Mouse (Mus musculus): ENCODE results near the gene Igsf10.
"Not testable (repeated sequence)": the region's sequence is repeated elsewhere in the genome, so short reads cannot be mapped to it uniquely, and the experiment has no call there.

Gene Igsf10

DNA sequence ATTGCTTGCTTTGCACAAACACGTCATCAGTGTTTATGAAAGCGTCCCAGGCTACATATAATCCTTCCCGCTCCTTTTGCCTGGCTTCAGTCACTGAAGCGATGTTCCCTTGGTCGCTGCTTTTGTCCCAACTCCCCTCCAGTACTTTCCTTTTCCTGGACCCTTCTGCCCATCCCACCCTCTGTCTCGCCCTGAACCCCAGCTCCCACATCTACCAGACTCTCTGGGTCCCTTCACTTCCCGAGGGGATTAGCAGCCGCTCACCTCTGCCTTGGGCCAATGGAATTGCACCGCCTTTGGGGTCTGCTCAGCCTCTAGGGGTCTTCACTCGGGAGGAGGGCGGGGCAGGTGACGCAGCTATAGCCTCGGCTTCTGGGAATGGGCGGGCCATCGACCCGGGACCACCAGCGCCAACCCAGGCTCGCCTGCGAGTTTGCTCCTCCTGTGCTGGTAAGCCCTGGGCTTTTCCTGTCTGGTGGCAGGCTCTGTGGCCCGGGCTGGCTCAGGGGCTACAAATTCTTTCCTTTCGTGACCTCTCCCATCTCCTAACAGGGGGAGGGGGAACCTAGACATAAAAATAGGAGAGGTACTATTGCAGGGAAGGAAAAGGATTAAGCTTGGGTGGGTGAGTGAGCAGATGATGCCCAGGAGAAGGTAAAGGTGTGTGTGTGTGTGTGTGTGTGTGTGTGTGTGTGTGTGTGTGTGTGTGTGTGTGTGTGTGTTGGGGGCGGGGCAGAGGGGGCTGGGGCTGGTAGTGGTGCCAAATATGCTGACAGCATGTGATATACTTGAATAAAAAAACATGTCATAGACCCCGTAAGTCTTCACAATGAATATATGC, at the start of gene Igsf10:
TSS of gene Igsf10 (minus strand) at position 330 of the 841 bp plus-strand sequence.
- peak; percentile 41 for DNase-seq

DNA sequence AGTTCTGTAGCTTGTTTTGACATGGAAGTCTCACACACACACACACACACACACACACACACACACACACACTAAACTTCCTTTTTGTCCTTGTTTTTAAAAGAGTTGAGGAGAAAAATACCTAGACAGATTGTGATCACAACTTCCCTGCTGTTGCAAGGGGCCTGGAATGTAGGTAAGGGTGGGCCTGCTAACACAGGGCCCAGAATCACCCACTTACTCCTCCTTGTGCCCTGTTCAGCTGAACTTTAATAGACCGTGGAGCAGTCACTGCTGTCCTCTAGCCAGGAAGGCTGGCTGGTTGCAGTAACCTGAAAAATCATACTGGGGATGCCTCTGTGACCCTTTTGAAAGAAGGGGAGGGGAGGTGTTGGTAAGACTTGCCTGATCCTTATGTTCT, 41.4 kb upstream of the Igsf10 start:
- no peak for DNase-seq

DNA sequence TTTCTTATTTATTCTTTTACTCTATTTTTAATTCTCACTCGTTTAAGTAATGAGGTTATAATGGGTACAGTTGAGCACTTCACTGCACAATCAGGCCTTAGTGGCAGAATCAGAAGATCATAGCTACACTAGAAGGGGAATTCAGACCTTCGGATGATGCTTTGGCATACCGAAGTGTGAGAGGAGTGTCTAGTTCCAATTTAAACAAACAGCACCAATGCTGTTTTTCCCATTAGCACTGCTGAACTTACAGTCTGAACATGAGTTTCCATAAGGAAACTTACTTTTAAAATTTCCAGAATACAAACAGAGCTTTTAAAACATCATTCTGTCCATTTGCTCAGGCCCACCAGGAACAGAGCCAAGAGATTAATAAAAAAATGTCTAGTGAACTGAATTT, 40.8 kb upstream of the Igsf10 start:
- DNase-seq: no peak

DNA sequence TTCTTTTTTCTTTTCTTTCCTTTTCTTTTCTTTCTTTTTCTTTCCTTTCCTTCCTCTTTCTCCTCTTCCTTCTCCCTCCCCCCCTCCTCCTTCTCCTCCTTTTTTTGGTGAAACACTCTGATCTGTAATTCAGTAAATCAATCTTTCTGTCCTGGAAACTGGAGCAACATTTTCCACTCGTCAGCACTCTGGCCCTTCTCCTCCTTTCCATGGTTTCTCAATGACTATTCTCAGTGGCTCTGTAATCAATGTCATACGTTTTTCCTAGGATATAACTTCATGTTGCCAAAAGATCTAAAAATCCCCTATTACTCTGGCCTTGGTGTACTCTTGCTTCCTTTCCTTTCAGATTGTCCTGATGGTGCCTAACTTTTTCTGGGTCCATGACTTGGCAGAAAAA, 40.1 kb upstream of the Igsf10 start:
- no peak for DNase-seq

DNA sequence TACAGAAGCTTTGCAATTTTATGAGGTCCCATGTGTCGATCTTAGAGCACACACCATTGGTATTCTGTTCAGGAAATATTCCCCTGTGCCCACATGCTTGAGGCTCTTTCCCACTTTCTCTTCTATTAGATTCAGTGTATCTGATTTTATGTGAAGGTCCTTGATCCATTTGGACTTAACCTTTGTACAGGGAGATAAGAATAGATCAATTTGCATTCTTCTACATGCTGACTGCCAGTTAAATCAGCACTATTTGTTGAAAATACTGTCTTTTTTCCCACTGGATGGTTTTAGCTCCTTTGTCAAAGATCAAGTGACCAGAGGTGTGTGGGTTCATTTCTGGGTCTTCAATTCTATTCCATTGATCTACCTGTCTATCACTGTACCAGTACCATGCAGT, 34.6 kb upstream of the Igsf10 start:
- not testable (repeated sequence) for DNase-seq

DNA sequence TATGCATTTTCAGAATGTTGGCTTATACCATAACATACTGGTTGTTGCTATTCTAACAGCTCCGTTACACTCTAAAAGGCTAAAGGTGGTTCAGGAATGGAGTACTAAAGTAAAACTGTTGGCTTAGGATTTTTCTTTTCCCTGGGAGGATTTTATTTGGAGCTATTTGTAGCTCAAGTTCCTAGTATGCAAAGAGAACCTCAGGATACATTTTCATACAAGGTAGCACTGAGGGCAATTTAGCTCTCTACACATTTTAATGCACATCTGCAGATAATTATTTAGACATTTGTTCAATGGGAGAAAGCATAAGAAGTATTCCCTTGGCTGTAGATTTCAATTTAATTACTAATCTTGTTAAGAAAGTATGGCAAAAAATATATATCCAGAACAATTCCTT, 17.7 kb upstream of the Igsf10 start:
- no peak for DNase-seq

DNA sequence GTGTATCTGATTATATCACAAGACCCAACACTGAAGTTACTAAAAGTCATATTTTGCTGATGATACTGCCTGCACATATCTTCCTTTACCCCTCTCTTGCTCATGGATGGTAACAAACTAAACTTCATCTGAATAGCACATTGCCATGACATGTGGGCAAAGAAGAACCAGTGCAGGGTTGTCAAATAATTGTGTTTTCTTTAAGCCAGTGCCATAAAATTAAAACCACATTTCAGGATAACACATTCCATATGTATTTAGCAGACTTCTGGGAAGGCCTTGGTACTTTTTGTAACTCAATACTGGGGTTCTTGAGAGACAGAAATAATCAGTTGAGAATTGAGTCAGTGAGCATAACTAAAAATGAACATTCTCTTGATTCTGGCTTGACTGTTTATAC, 15.9 kb upstream of the Igsf10 start:
- no peak for DNase-seq

DNA sequence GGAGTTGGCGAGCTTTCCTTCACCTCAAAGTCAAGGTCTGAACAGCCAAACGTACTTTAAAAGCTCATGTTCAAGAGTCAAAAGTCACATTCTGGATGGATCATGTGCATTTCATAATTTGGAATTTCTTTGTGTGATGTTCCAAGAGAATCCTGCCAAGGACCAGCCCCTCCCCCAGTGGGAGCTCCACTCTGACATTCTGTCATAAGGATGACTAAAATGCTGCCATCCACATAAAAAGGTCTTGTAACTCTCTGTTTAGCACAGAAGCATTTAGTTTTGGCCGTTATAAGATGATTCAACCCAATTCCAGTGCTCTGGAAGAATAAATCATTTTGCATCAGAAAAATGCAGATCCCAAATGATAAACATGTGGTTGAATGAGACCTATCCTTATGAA, 10.0 kb upstream of the Igsf10 start:
- DNase-seq: no peak

DNA sequence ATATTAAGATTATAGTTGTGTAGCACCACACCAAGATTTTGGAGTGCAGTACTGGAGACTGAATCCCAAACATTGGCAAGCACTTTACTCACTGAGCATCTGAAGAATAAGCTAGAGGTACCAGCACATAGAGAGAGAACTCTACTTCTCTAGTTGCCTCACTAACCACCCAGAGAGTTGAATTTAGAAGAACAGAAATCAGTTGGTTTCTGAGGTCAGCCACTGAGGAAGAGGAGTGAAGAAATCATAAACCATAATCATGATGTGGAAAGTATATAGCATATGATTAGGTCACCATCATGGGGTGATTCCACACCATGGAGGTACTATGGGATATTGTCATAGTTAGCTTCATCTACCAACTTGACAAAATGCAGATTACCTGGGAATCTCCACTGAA, 7.6 kb upstream of the Igsf10 start:
- DNase-seq: no peak

DNA sequence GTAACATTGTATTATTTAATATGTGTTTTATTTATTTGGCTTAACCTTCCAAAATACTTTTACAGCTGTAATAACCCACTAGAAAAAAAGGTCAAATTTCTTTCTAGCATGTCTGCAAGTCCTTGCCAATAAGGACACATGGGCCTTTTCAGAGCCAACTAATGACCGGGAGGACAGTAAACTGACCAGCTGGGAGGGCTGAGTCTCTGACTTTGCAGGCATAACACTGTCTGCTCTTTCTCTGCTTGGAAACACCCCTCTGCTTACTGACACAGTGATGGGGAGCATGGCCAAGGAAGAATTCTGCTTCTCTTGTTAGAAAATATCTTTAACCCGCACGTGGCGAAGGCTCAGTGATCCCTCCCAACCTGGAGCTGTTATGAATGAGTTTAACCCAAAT, 1.2 kb downstream of the Igsf10 start:
- DNase-seq: no peak

DNA sequence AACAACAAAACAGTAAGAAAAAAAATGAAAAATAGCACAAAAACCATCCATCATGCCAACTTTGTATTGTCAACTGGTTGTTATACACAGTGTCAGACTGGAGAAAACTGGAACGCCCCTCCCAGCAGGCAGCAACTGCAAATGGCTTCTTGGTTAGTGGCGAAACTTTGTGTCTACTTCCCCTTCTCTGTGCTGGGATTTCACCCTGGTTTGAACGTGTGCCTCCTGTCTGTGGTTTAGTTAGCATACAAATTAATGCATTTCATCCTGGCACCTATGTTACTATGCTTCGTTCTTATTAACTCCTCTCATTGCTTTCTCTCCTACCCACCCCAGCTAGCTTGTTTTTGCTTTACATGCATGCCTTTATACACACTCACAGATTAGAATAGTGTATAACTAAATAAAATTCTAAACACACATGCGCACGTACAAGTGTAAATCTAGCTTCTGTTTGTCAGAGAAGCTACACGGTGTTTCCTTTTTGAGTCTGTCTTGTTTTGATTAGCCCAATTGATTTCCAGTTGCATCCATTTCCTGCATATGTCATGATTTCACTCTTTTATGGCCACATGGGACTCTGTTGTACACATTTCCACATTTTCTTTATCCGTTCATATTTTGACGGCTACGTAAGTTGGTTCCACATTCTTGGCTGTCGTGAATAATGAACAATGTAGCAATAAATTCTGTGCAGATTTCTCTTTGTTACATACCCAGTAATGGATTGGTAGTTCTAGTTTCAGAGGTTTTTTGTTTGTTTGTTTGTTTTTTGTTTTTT, 2.4 kb downstream of the Igsf10 start:
- DNase-seq: no peak

DNA sequence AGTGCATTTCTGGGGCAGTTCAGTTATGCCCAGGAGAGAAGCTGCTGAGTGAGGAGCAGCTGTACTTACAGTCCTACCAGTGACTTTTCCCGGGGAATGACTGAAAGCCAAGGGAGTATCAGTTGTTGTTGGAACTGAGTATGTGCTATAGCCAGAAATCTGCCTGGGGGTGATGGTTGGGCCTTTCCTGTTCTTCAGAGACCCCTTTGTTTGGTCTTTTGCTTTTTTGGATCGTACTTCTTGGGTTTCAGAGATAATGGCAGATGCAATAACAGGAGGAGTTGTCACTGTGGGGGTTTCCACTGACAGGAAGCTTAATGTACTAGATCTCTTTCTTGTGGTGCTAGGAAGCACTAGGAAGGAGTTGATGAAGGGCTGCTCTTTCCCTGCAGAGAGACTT, 15.7 kb downstream of the Igsf10 start:
- no peak for DNase-seq

DNA sequence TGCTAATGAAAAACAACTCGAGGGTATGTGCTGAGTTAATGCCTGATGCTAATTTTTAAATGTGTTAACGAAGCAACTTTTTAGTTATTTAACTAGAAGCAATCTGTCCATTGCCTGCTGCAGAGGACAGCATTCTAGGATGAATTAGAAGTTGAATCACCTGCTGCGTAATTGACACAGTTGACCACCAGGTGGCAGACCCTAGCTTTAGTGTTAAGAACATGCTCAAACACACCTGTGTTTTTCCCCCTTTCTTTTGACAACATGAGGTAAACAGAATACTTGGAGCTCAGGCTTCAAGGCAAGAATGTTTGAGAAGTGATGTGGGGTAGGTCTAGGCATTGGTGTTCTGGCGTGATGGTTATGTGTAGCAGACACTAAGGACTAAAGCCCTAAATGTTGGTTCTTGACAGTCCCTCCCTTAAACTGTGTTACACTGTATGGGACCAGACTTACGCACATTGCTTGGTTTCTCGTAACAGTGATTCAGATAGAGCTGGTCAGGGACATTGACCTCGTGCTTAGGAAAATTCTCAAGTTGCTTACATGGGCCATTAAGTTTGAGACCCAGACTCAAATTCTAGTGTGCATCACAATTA, 22.8 kb downstream of the Igsf10 start:
- DNase-seq: peak; percentile 41

DNA sequence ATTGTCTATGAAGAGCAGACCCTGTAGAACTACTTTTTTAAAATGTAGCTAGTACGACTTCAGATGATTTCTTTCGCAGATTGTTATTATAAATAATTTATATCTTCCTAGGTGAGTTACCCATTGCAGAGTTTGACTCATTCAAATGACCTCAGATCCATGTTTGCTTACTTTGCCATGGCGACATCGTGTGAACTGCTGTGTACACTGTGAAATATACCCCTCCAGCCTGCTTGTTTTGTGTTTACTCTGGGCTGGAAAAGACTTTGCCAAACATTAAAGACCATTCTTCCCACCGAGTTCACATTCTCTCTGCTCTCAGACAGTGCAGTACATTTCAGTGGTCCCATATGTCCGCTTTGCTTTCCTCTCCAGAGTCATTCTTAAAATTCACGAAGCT, 28.1 kb downstream of the Igsf10 start:
- no peak for DNase-seq

DNA sequence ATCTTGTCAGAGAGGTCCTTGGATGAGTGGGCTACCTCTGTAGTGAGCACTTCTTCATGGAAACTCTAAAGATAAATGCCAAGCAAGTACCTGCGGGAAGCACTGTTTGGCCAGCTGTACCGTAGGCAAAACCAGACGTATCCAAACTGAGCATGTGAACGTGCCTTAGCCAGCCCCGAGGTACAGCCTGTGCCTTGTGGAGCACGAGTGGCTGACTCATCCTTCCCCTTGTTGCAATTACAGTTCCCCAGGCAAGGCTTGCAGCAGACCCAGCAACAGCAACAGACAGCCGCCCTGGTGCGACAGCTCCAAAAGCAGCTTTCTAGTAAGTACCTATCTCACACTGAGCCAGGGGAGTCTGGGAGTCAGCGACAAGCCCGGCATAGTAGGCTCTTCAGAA, 31.6 kb downstream of the Igsf10 start:
- DNase-seq: no peak

DNA sequence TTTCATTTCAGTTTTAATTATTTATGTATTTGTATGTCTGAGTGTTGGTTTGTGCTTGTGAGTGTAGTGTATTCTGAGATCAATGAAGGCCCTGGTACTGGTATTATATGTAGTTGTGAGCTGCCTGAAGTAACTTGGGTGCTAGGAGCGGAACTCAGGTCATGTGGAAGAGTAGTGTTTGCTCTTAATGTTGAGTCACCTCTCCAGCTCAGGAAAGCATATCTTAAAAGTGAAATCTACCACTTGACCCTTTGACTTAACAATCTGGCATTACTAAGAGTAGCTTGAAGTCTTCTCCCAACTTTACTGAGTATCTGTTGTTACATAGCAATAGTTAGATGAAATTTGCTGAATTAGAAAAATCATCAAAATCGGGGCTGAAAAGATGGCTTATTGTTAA, 38.7 kb downstream of the Igsf10 start:
- no peak for DNase-seq

DNA sequence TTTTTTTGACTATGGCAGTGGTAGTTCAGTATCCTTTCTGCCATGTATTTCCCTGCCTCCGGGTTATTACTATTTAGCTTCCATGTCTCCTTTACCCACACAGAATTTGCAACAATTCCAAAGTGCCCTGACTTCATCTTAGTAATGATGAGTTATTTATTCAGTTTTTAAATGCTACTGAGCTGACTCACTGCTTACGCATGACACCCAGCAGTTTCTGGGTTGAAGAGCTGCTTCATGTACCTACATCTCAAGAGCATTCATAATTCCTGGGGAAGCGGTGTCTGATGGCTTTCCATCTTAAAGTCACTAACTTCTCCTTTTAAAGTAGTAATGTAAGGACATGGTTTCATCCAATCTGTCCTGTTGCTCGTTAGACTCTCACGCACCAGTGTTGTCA, 39.2 kb downstream of the Igsf10 start:
- DNase-seq: no peak

DNA sequence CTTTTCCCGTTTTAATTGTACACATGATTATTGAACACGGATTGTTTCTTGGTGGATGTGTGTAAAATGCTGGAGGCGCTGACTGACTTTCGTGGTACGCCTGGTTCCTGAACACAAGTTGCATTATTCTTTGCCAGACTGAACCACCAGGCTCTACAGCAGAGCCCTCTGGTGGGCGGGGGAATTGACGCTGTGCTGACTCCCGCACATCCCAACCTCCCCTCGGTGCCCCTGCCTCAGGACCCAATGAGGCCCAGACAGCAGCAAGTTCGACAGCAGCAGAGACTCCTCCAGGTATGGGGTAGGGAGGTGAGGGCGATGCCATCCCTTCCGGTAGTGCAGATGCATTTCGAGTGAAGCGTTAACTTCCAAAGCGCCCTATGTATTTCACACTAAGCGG, 46.5 kb downstream of the Igsf10 start:
- DNase-seq: no peak

DNA sequence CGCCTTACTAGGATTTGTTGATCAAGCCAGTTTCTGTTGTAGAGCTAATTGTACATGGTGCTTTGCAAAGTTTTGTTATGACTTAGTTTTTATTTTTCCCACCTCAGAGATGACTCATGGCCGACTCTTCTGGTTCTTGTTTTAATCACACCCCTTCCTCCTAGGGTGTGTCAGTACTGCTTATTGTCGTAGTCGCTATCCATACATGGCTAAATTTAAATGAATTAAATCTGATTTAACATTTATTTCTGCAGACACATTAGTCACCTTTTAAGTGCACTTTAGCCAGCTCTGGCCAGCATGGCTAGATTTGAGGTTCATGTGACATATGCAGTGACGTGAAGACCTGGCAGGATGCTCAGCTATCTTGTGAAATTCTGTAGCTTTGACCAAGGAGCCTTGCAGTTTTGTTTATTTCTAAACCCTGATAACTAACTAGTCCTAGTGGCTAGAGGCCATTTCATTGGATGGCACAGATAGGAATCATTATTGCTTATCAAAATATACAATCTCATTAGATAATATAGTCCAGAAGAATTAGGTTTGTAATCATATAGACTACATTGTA, 47.5 kb downstream of the Igsf10 start:
- no peak for DNase-seq

DNA sequence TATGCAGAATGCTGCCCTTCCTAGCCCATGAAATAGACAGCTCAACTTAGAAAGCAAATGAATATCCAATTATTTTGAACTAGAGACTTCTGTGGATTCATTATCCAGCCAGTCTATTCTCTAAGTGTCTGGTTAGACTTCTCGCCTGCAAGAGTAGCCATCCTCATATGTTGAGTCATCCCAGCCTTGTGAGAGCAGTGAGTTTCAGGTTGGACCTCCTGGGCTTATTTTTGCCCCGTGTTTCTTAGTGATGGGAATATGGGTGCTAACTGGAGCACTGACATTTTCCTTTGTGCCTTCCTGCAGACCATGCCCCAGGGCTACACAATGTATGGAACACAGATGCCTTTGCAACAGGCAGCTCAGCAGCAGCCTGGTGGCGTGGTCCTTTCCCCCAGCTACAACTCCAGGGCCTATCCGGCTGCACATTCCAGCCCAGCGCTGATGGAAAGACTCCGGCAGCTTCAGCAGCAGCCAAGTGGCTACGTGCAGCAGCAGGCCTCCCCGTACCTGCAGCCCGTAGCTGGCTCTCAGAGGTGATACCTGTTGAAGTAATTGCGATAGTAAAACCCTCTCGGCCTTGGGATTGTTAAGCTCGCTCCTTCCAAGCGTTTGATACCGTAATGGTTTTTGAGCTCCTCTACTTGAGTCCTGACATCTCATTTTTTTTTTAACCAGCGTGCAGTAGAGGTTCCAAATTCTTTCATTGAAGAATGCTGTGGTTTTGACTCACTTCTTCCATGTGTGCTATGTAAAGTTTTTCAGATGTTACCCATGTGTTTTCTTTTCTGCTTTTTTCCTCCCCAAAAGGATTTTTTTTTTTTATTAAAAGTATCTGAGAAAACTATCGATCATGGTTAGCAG, 48.3 kb downstream of the Igsf10 start:
- no peak for DNase-seq

DNA sequence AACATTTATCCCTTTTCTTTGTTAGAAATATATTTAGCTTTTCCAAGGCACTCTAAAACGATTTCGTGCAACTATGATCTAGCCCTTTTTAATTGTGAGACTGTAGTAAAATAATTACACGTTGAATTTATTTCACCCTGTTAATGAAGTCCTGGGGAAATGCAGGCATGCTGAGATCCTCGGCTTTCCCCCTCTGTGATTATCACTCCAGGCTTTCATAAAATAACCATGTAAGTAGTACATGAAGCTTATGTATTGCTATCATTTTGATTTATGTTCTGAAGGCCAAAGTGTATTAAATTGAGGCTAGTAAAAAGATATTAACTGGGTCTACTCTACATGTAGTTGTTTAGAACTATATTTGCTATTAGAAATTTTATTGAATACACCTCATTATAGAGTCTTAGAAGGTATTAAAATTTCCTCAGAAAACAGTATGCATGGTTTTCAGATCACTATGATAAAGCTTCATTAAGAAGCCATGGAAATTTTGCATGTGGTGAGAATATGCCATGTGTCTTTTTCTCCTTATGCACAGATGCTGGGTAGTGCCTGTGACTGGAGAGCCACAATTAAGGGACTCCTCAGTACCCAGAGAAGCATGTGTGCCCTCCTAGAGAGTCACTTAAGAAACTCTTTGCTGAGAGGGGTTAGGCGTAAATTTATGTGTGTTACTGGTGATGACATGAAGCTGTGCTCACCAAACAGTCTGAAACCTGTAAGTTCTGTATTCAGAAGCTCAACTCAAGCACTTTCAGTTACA, 50.6 kb downstream of the Igsf10 start:
- DNase-seq: no peak

DNA sequence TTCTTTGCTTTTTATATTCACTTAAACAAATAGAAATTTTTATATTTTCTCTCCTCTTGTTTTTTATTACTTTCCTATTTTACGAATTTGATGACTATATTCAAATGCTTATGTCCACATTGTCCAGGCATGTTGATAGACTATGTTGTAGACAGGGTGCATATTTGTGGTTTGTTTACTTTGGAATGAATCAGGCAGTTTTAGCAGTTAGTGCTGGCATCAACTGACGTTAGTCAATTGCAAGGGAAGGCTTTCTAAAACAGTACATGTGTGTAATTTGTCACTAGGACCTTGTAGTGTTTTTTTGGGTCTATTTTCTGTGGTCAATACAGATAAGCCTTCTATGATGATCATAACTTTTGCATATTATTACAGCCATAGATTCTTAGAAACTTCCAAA, 53.6 kb downstream of the Igsf10 start:
- no peak for DNase-seq

Data from liver (tissue).